In the genomic region with DNA sequence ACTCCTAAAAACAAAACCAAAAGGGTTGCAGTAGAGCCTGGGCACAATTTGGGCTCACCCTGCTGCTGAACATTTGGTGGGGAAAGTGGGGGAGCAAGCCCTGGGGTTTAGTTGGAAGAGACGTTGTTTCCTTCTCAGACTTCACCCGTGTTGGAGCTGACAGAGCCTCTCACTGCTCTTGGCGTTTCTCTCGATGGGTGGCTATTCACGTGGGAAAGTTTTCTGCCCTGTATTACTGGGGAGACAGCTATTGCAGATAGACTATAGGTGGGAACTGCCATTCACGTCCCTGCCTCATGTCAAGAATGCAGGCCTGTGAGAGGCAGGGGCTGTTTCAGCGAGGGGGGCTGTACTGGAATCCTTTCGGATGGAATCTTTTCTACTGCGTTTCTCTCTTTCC, we compare ENCODE assay signal across 8 mouse cellular contexts. TPM values are rescaled to one million over a fixed set of nuclear protein-coding genes. Genes with fewer than 3 reads are reported as not detected.
DNase-seq lines count a peak whose midpoint lies in the region; ATAC-seq and TF ChIP-seq lines count a peak whose summit lies in the region.

No protein-coding gene starts in this region.

- no peak overlapping the region for H3K4me3 ChIP-seq in cerebellum, adult 2 months (replicated peaks; ENCODE audit: insufficient read depth, low read depth, low read length)
- H3K4me3 ChIP-seq in lung, postnatal 0 days (ENCODE audit: low read depth, low read length) = no peak overlapping the region
- no peak overlapping the region for H3K4me3 ChIP-seq in limb, embryonic 11.5 days (ENCODE audit: low read depth, low read length)
- no peak overlapping the region for H3K4me3 ChIP-seq in stomach, embryonic 14.5 days (ENCODE audit: low read depth, low read length)

- 0 out of 2 replicates have a peak overlapping the region, but pooled peaks have one; percentile 17 for H3K27ac ChIP-seq in cerebellum, adult 2 months (ENCODE audit: insufficient read depth, low read length)
- peak overlapping the region; percentile 77 for H3K27ac ChIP-seq in lung, postnatal 0 days (ENCODE audit: low read length)
- peak overlapping the region; percentile 99 for H3K27ac ChIP-seq in limb, embryonic 11.5 days (replicated peaks; ENCODE audit: low read depth, low read length)
- H3K27ac ChIP-seq in stomach, embryonic 14.5 days (ENCODE audit: low read length) = peak overlapping the region; percentile 98

- peak overlapping the region; percentile 25; the same call in 1 of the 2 replicates for H3K4me2 ChIP-seq in lung, postnatal 0 days (replicated peaks; ENCODE audit: low read depth, low read length)
- peak overlapping the region; percentile 25; the same call in 1 of the 2 replicates for H3K4me2 ChIP-seq in limb, embryonic 11.5 days (ENCODE audit: low read depth, severe bottlenecking)
- H3K4me2 ChIP-seq in stomach, embryonic 14.5 days (replicated peaks; ENCODE audit: low read depth, low read length) = 0 out of 2 replicates have a peak overlapping the region, but pooled peaks have one; percentile 10

- no peak for TF ChIP-seq CTCF in cerebellum, adult 2 months (IDR thresholded peaks at IDR 0.05; ENCODE audit: borderline replicate concordance, insufficient read depth, low read depth, low read length)
- TF ChIP-seq CTCF in lung, postnatal 0 days (IDR thresholded peaks at IDR 0.05) = no peak

- no peaks in the 10 kb centered on the region for H3K36me3 ChIP-seq in lung, postnatal 0 days (ENCODE audit: insufficient read depth, low read length)
- no peaks in the 10 kb centered on the region for H3K36me3 ChIP-seq in limb, embryonic 11.5 days (ENCODE audit: control insufficient read depth, insufficient read depth, low read length)
- H3K36me3 ChIP-seq in stomach, embryonic 14.5 days (ENCODE audit: control insufficient read depth, insufficient read depth, low read length) = no peaks in the 10 kb centered on the region

- no peak for TF ChIP-seq POLR2A in cerebellum, adult 2 months (IDR thresholded peaks at IDR 0.05; ENCODE audit: borderline replicate concordance, insufficient read depth, low read length)

- H3K9me3 ChIP-seq in lung, postnatal 0 days (ENCODE audit: low read length) = no peaks in the 10 kb centered on the region
- H3K9me3 ChIP-seq in limb, embryonic 11.5 days (ENCODE audit: control insufficient read depth, low read length) = no peaks in the 10 kb centered on the region
- H3K9me3 ChIP-seq in stomach, embryonic 14.5 days (ENCODE audit: control insufficient read depth, low read depth, low read length) = no peaks in the 10 kb centered on the region

- H3K9ac ChIP-seq in lung, postnatal 0 days (replicated peaks; ENCODE audit: low read depth) = no peak overlapping the region
- H3K9ac ChIP-seq in limb, embryonic 11.5 days (ENCODE audit: low read length) = peak overlapping the region; percentile 47
- no peak overlapping the region; the same call in 1 of the 2 replicates for H3K9ac ChIP-seq in stomach, embryonic 14.5 days (replicated peaks; ENCODE audit: low read depth, low read length)

- TF ChIP-seq EP300 in lung, postnatal 0 days (IDR thresholded peaks at IDR 0.05) = no peak

- no peak for ATAC-seq in lung, postnatal 0 days
- ATAC-seq in limb, embryonic 11.5 days (ENCODE audit: insufficient number of reproducible peaks, low FRiP score, low TSS enrichment, low read depth) = 0 out of 2 replicates have a peak, but pooled peaks have one; percentile 31
- no peak for ATAC-seq in stomach, embryonic 14.5 days (ENCODE audit: insufficient number of reproducible peaks, insufficient read depth, low FRiP score, low read depth)

- no peak for DNase-seq in cerebellum, adult 2 months
- no peak for DNase-seq in cerebellum, adult 11 months
- no peak for DNase-seq in lung, postnatal 0 days (ENCODE audit: low spot score)
- DNase-seq in lung, adult 18-20 months = no peak
- peak; percentile 61 for DNase-seq in limb, embryonic 11.5 days (ENCODE audit: low spot score)
- no peak for DNase-seq in embryo, embryonic 10.5 days (ENCODE audit: low spot score)
- no peak for DNase-seq in left cerebral cortex, adult 8-10 months (ENCODE audit: low spot score in 2 of 2)

- WGBS in cerebellum, adult 2 months = 42% methylated on average over 9 of the region's 9 CpGs
- 25% methylated on average over 9 of the region's 9 CpGs for WGBS in lung, postnatal 0 days
- WGBS in limb, embryonic 11.5 days = 18% methylated on average over 9 of the region's 9 CpGs
- WGBS in stomach, embryonic 14.5 days = 18% methylated on average over 9 of the region's 9 CpGs

- H3K27me3 ChIP-seq in cerebellum, adult 2 months (ENCODE audit: control insufficient read depth, insufficient read depth, low read length) = no peaks in the 10 kb centered on the region
- no peaks in the 10 kb centered on the region for H3K27me3 ChIP-seq in lung, postnatal 0 days (replicated peaks; ENCODE audit: insufficient read depth, low read length)
- H3K27me3 ChIP-seq in limb, embryonic 11.5 days (ENCODE audit: control insufficient read depth, insufficient read depth, low read length) = no peaks in the 10 kb centered on the region
- no peaks in the 10 kb centered on the region for H3K27me3 ChIP-seq in stomach, embryonic 14.5 days (ENCODE audit: control insufficient read depth, insufficient read depth, low read length)

- peaks cover 5% of the 10 kb centered on the region; the same call in 1 of the 2 replicates for H3K4me1 ChIP-seq in cerebellum, adult 2 months (ENCODE audit: control insufficient read depth, insufficient read depth, low read length)
- peaks cover 29% of the 10 kb centered on the region; the same call in 1 of the 2 replicates for H3K4me1 ChIP-seq in lung, postnatal 0 days (ENCODE audit: insufficient read depth, low read depth, low read length)
- H3K4me1 ChIP-seq in limb, embryonic 11.5 days (ENCODE audit: control insufficient read depth, insufficient read depth, low read length) = peaks cover 63% of the 10 kb centered on the region
- peaks cover 49% of the 10 kb centered on the region for H3K4me1 ChIP-seq in stomach, embryonic 14.5 days (ENCODE audit: control insufficient read depth, insufficient read depth, low read length)

RNA-seq across cellular contexts. Expression of gene Notch2, which starts 50.5 kb away (rescaled TPM):
- 5.1 and 6.0 TPM in 2 replicates for polyA plus RNA-seq in cerebellum, adult 2 months (2012; rRNA removed)
- 18.3 and 20.1 TPM in 2 replicates for polyA plus RNA-seq in lung, postnatal 0 days (2015; fragmentation: Nextera tagmentation; extraction: Ambion mirVana)
- polyA plus RNA-seq in limb, embryonic 11.5 days (2014; fragmentation: Nextera tagmentation; extraction: Ambion mirVana) = 33.4 and 35.1 TPM in 2 replicates
- 36.2 and 38.3 TPM in 2 replicates for polyA plus RNA-seq in stomach, embryonic 14.5 days (2014; fragmentation: Nextera tagmentation; extraction: Ambion mirVana)
- total RNA-seq in left cerebral cortex, adult 8-10 months (2022) = 10 to 100 TPM; 16.3 to 17.9 (median 17.1) TPM

Comparison
In these comparisons a context has a peak if more than half of its experiments do, and no peak if none do; other contexts are left out.
1. H3K27ac ChIP-seq: peak in every context shown above with its lines; median percentile 99 in limb, embryonic 11.5 days; 98 in stomach, embryonic 14.5 days; 77 in lung, postnatal 0 days; 17 in cerebellum, adult 2 months.